Mouse (Mus musculus): Measurements from ENCODE around the gene Gpr155.

DNA sequence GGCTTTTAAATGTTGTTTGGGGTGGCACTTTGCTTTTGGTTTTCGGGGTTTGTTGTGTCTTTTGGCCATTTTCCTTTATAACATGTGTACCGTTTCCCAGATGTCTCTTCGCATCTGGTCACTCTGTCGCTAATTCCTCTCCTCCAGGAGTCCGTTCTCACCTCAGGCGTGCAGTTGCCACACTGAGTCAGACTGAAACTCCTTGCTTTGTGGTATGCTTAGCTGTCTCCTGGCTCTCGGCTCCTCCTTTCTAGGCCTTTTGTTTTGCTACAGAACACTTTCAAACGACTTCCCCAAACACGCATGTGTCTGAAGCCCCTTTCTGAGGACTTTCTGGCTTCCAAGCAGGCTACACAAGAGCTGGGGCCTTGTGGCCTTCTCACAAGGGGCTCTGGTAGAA is 18.1 kb upstream of the Gpr155 start:
- TF ChIP-seq CTCF (IDR thresholded peaks at IDR 0.05; ENCODE audit: control insufficient read depth, insufficient read depth, insufficient read length) (no peak), FOSL1 (IDR thresholded peaks at IDR 0.05; ENCODE audit: insufficient read depth, low read length, poor library complexity, severe bottlenecking) (no peak), CEBPB (IDR thresholded peaks at IDR 0.05; ENCODE audit: low read depth) (no peak), USF1 (IDR thresholded peaks at IDR 0.05; ENCODE audit: low read depth) (no peak), MAX (IDR thresholded peaks at IDR 0.05) (no peak), MYOD1 (IDR thresholded peaks at IDR 0.05; ENCODE audit: control insufficient read depth, insufficient read length, low read depth) (no peak), MYOG (IDR thresholded peaks at IDR 0.05; ENCODE audit: control insufficient read depth, extremely low read depth, insufficient read length) (no peak)

Data from C2C12 (cell line).